Mouse (Mus musculus) spleen, adult 12 weeks (tissue): ENCODE measurements around the gene Mcfd2.

Source experiments
- DNase-seq: peaks from one replicate; pipeline ENCODE4 v3.0.0; 2022; ENCODE audit warnings: low spot score

The Mcfd2 gene

GRCm38 (mm10) chr17:87287197-87287777 is 21.6 kb upstream of the Mcfd2 start:
- DNase-seq = no peak

GRCm38 (mm10) chr17:87286481-87287143 is 20.9 kb upstream of the Mcfd2 start:
- DNase-seq = no peak

GRCm38 (mm10) chr17:87285731-87286465 is 20.2 kb upstream of the Mcfd2 start:
- DNase-seq = no peak

GRCm38 (mm10) chr17:87284482-87285040 is 18.8 kb upstream of the Mcfd2 start:
- no peak for DNase-seq

- DNase-seq = peak; percentile 61
Observed at GRCm38 (mm10) chr17:87283755-87284481, 18.2 kb upstream of the Mcfd2 start.

GRCm38 (mm10) chr17:87283055-87283754 is 17.5 kb upstream of the Mcfd2 start:
- peak; percentile 58 for DNase-seq

GRCm38 (mm10) chr17:87282706-87283053 is 16.9 kb upstream of the Mcfd2 start, which contains the start of gene Ttc7:
Gene Ttc7, plus strand, starts transcription at chr17:87282886.
- peak; percentile 97 for DNase-seq

- peak; percentile 86 for DNase-seq
Observed at GRCm38 (mm10) chr17:87282007-87282705, 16.4 kb upstream of the Mcfd2 start.

- no peak for DNase-seq
Observed at GRCm38 (mm10) chr17:87275363-87276341, 9.9 kb upstream of the Mcfd2 start.

GRCm38 (mm10) chr17:87269454-87269853 is 3.7 kb upstream of the Mcfd2 start:
- no peak for DNase-seq

GRCm38 (mm10) chr17:87264927-87265791 is 576 bp downstream of the Mcfd2 start:
- no peak for DNase-seq

- DNase-seq = no peak
Observed at GRCm38 (mm10) chr17:87264054-87264830, 1.5 kb downstream of the Mcfd2 start.

- no peak for DNase-seq
Observed at GRCm38 (mm10) chr17:87263401-87263800, 2.3 kb downstream of the Mcfd2 start.

GRCm38 (mm10) chr17:87255672-87256071 is 10.1 kb downstream of the Mcfd2 start:
- no peak for DNase-seq

GRCm38 (mm10) chr17:87254384-87254783 is 11.4 kb downstream of the Mcfd2 start:
- no peak for DNase-seq

GRCm38 (mm10) chr17:87246103-87246502 is 19.6 kb downstream of the Mcfd2 start:
- DNase-seq = no peak

- no peak for DNase-seq
Observed at GRCm38 (mm10) chr17:87237826-87238225, 27.9 kb downstream of the Mcfd2 start.
